Mouse (Mus musculus): Measurements from ENCODE around the gene Isca2.

Gene Isca2

DNA sequence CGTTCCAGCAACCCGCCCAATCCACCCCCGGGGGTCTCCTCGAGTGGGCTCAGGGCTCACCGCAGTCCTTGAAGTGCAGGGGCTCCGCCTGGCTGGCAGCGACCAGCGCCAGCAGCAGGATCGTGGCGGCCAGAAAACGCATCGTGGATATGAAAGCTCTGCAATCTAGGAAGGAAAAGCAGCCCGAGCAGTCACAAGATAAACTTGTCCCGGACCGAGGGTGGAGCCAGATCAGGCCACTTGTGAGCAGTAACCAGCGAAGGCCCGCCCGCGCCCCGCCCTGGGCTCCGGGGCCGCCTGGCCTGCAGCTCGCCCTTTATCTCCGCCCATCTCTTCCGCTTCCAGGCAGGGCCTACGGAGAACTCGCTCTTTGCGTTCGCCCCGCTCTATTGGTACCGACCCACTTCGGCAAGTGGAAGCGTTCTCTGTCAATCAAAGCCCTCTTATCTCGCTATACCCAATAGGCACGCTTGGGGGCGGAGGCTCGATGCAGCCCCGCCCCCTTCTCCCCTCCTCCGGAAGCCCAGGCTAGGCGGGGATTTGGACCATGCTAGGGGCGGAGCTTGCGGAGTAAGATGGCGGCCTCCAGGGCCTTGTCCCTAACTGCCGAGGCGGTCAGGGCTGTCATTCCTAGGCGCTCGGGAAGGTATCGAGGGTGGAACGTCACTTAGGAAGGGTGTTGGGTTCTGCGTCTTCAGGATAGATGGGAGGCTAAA, at the start of gene Isca2, which contains the start of gene Npc2:
Isca2 (plus strand) TSS at position 526 of the 716 bp plus-strand sequence.
Npc2 (minus strand) TSS at position 427 of the 716 bp plus-strand sequence.
- DNase-seq (ENCODE audit: extremely low read depth, low read depth, low spot score) = peak; percentile 97

DNA sequence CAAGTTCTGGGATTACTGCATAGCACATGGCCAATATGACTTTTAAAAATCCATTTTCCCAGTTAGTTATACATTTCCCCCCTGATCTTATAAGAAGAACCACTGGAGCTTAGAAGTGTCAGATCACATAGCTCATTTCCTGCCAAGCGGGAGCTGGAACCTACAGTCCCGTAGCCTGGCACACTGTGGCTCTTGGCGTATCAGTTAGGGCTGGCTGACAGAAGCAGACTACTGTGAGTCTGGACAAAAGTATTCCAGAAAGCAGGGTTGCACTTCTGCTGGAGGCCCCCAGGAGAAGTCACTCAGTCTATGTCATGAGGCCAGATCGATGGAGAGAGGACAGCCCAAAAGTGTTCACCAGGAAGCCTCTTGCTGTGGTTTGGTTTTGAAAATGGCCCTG, 46.7 kb upstream of the Isca2 start:
- DNase-seq (ENCODE audit: extremely low read depth, low read depth, low spot score) = no peak

DNA sequence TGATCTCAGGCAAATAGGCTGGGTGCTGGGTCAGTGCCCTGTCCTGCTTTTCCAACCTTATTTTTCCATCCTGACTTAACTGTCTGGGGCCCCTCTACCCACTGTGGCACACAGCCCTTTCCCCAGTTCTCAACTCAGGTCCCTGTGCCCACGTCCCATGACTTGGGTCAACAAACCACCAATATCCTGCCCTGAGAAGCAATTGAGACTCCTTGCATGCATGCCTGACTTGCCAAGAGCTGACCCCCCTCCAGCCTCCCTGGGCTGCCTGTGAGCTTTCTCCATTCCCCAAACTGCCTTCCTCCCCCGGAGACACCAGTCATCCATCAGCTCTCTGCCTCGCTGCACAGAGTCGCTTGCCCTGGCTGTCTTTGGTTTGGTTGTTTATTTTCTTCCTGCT, 46.1 kb upstream of the Isca2 start:
- DNase-seq (ENCODE audit: extremely low read depth, low read depth, low spot score) = no peak

DNA sequence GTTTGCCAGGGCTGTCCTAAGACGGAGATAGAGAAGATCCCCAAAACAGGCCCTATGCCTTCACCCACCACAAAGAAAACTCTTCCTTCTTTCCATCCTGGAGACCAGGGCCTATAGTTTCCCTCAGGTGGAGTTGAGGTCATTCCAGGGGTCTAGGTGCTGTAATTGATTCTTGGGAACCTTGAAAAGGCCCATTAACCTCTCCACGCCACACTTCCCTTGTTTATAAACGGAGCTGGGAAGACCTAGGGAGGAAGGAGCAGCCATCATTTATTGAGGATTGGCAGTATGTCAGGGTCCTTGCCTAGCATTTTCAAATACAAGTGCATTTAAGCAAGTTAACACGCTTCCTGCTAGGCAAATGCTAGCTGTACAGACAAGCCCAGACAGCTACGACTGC, 45.6 kb upstream of the Isca2 start:
- DNase-seq (ENCODE audit: extremely low read depth, low read depth, low spot score) = no peak

DNA sequence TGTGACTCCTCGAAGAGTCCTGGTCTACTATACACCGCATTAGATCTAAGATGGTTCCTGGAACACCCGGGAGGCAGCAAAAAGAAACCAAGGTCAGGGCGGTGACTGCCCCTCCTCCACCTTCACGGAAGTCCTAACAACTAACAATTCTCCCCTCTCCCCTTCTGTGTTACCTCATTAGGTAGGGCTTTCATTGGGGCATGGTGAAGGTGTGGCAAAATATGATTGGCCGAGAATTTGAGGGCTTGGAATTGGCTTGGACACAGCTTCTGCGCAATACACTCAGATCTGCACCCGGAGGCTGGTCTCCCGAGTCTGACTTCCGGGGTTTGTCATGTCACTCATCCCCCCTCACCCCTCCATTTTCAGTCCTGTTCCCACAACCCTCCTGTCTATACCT, 44.6 kb upstream of the Isca2 start:
- DNase-seq (ENCODE audit: extremely low read depth, low read depth, low spot score) = no peak

GRCm38 (mm10) chr12:84733366-84733765, 39.7 kb upstream of the Isca2 start:
- no peak for DNase-seq (ENCODE audit: extremely low read depth, low read depth, low spot score)

GRCm38 (mm10) chr12:84743496-84743895, 29.6 kb upstream of the Isca2 start:
- DNase-seq (ENCODE audit: extremely low read depth, low read depth, low spot score) = no peak

- DNase-seq (ENCODE audit: extremely low read depth, low read depth, low spot score) = no peak
Measured at GRCm38 (mm10) chr12:84745700-84746099, 27.4 kb upstream of the Isca2 start.

DNA sequence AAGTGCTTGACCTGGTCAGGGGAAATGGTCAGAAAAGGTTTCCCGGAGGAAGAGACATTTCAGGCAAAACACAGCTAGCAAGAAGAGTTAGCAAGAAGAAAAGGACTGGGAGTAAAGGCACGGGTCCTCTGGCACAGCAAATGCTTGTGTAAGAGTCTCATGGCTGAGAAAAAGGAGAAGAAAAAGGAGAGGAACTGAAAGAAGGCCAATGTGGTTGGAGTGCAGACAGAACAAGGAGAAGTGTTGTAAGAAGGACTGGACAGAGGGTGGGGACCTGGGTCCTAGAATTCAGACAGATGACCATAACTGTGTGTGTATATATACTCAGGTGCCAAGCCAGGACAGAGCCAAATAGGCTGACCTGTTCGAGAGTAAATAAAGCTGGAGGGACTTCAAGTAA, 24.9 kb upstream of the Isca2 start:
- DNase-seq (ENCODE audit: extremely low read depth, low read depth, low spot score) = no peak

DNA sequence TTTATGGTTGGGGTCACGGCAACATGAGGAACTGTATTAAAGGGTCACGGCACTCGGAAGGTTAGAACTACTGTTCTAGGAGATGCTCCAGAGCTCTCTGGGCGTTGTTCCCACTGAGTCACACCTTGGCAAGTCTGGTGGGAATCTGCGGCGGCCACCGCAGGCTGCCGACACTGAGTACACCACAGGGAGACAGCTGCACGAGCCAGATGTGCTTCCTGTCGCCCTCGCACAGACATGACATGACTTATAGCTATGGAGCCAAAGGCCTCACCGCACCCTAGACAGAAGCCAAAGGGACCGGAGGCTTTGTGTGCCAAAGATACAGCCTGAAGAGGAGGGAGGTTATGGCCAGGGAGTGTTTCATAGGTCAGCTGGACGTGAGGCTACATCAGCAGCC, 22.4 kb upstream of the Isca2 start:
- no peak for DNase-seq (ENCODE audit: extremely low read depth, low read depth, low spot score)

GRCm38 (mm10) chr12:84752131-84752977, 20.7 kb upstream of the Isca2 start:
- no peak for DNase-seq (ENCODE audit: extremely low read depth, low read depth, low spot score)

GRCm38 (mm10) chr12:84755008-84755695, 17.9 kb upstream of the Isca2 start:
- no peak for DNase-seq (ENCODE audit: extremely low read depth, low read depth, low spot score)

GRCm38 (mm10) chr12:84756016-84756415, 17.0 kb upstream of the Isca2 start:
- DNase-seq (ENCODE audit: extremely low read depth, low read depth, low spot score) = no peak

GRCm38 (mm10) chr12:84759063-84759462, 14.0 kb upstream of the Isca2 start:
- DNase-seq (ENCODE audit: extremely low read depth, low read depth, low spot score) = no peak

DNA sequence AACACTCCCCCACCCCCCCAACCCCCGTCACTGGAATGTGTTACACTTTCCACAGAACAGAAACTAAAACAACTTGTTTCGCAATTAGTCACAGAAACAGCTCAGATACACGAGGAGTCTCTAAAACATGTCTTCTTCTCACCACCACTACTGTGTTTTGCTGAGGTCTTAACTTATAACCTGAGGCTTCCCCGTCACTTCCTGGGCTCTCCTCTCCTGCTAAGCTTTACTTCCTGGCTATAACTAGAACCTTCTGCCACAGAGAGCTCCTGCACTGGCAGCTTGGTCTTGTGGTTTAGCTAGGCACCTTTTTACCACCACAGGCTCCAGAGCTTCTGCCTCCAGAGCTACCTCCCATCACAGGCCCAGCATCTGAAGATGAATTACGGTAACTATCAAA, 10.5 kb upstream of the Isca2 start:
- DNase-seq (ENCODE audit: extremely low read depth, low read depth, low spot score) = no peak

GRCm38 (mm10) chr12:84763577-84764218, 9.4 kb upstream of the Isca2 start:
- no peak for DNase-seq (ENCODE audit: extremely low read depth, low read depth, low spot score)

DNA sequence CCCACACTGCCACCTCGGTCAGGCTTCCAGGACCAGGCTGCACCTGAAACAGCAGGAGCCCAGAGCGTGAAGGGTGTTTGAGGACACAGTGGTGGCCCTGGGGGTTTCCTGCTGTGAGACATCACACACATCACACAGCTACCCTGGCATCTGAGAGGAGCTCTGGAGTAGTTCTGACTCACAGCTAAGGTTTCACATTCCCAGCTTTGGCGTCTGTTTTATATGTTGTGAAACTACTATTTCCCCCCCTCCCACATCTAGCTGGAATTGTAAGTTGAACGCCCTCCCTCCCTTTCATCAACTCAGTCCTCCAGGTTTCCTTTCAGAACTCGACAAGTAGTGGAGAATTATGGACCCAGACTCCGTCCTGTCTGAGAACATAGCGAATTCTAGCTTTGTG, 8.3 kb upstream of the Isca2 start:
- DNase-seq (ENCODE audit: extremely low read depth, low read depth, low spot score) = no peak

GRCm38 (mm10) chr12:84765506-84765905, 7.5 kb upstream of the Isca2 start:
- no peak for DNase-seq (ENCODE audit: extremely low read depth, low read depth, low spot score)

DNA sequence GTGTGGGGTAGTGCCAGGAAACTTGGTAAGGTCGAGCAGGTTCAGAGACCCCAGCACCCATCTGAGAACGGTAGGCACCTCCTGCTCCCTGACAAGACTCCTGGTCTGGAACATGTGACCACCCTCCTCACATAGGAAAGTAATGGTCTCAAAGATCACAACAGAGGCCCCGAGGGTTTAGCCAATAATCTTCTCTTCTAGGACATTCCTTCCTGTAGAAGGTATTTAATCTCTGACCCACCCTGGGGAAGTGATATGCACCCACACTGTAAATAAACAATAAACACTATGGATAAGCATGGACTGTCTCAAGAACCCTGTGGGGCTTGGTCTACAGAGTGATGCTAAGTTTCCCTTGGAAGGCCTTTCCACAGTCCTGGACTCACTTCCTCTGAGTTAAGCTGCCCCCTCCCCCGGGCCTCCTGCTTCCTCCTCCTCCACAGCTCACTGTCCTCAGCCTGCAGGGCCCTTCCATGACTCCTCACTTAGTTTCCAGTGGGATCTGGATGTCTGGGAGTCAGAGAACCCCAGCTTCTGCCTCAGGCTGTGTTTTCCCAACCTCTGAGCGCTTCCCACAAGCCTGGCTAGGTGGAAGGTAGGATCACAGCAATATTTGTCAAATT, 6.8 kb upstream of the Isca2 start:
- no peak for DNase-seq (ENCODE audit: extremely low read depth, low read depth, low spot score)

- no peak for DNase-seq (ENCODE audit: extremely low read depth, low read depth, low spot score)
Measured at GRCm38 (mm10) chr12:84767510-84767909, 5.5 kb upstream of the Isca2 start.

DNA sequence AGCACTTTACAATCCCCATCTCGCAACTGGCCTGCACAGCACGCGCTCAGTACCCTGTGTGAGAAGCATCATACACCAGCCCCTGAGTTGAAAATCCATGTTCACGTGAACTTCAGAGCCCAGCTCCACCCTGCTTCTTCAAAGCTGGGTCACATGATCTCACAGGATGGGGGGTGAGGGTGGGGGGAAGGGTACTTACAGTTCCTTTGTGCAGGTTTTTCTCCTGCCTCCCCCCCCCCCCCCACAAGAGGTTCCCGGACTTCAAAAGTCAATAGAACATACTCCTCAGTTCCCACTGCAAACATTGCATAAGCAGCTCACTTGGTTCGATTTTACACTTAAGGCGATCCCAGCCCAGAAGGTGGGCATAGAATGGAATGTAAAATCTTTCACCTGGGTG, 3.4 kb upstream of the Isca2 start:
- no peak for DNase-seq (ENCODE audit: extremely low read depth, low read depth, low spot score)
